Mouse (Mus musculus): ENCODE results near the gene Cd81. TPM values are rescaled to one million over a fixed set of nuclear protein-coding genes. Genes with fewer than 3 reads are reported as not detected.

Cd81 gene
- total and polyA plus RNA-seq, 2 experiments from 2014 or later, result 511 to 542 TPM

DNA sequence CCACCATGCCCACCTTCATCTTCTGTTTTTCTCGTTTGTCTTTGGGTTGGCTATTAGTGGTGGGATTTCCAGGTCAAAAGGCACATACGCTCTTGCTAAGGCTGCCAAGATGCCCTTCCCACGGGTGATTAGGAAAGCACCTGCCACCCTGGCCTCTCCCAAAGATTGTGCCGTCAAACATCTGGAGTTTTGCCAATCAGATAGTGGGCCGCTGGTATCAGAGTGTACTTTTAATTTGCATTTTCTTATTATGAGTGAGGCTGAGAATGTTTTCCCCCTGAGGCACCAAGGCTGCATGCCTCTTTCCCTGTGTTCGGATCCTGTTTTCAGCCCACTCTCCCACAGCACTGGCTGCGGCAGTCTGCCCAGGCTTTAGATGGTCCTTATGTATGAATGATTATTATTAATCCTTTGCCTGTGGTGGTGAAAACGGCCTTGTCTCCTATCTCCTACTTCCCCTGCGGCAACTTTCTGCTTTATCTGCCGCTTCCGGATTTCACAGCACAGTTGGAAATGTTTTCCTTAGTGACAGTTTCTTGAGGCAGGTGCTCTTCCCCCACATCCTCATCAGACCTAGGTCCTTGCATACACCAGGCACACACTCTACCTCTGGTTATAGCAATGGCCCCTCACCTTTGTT, 52.8 kb downstream of the Cd81 start:
- ATAC-seq (ENCODE audit: low FRiP score) (no peak), DNase-seq (ENCODE audit: low spot score) (no peak)
- Histone ChIP-seq H3K36me3 (ENCODE audit: insufficient read depth, low read length) (no peaks in the 10 kb centered on the region), H3K9me3 (ENCODE audit: low read length) (no peaks in the 10 kb centered on the region), H3K4me2 (ENCODE audit: low read depth, low read length, poor library complexity, severe bottlenecking) (no peak overlapping the region), H3K4me3 (ENCODE audit: low read depth, low read length) (no peak overlapping the region), H3K27me3 (ENCODE audit: insufficient read depth, low read length) (peaks cover 37% of the 10 kb centered on the region), H3K4me1 (ENCODE audit: insufficient read depth, low read length) (peaks cover 3% of the 10 kb centered on the region; the same call in 1 of the 2 replicates), H3K27ac (ENCODE audit: low read depth, low read length) (no peak overlapping the region), H3K9ac (replicated peaks; ENCODE audit: low read length, poor library complexity, severe bottlenecking) (no peak overlapping the region)
- no peak for TF ChIP-seq CTCF (IDR thresholded peaks at IDR 0.05)
- 60% methylated on average over 11 of the region's 11 CpGs for WGBS

DNA sequence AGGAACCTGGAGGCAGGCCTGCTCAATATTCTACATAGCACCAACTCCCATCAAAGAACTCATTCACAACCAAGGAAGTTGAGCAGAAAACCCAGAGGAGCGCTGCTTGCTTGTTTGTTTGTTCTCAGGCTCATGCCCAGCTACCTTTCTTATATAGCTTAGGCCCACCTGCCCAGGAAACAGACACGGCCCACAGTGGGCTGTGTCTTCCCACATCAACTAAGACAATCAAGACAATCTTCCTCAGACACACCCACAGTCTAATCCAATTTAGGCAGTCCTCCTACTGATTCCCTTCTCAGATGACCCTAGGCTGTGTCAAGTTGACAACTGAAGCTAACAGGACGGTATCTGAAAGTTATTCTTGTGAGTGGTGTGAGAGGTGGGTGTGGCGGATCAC, 53.5 kb downstream of the Cd81 start, which contains the start of gene Kcnq1:
Kcnq1 (plus strand) TSS at position 301 of the 400 bp plus-strand sequence.
- peak within 1 kb of the TSS; percentile 33 for H3K4me3 ChIP-seq (ENCODE audit: low read depth, low read length)
- WGBS, result 57% methylated on average over 4 of the region's 4 CpGs
- H3K36me3 ChIP-seq (ENCODE audit: insufficient read depth, low read length), result no peaks in the 10 kb centered on the region
- peaks cover 37% of the 10 kb centered on the region for H3K27me3 ChIP-seq (ENCODE audit: insufficient read depth, low read length)
- H3K4me2 ChIP-seq (ENCODE audit: low read depth, low read length, poor library complexity, severe bottlenecking), result peak within 1 kb of the TSS; percentile 63
- TF ChIP-seq CTCF (IDR thresholded peaks at IDR 0.05), result no peak
- DNase-seq (ENCODE audit: low spot score), result no peak
- ATAC-seq (ENCODE audit: low FRiP score), result no peak
- 0 out of 2 replicates have a peak within 1 kb of the TSS, but pooled peaks have one; percentile 8 for H3K9ac ChIP-seq (replicated peaks; ENCODE audit: low read length, poor library complexity, severe bottlenecking)
- no peak within 1 kb of the TSS for H3K27ac ChIP-seq (ENCODE audit: low read depth, low read length)
- peaks cover 3% of the 10 kb centered on the region; the same call in 1 of the 2 replicates for H3K4me1 ChIP-seq (ENCODE audit: insufficient read depth, low read length)
- H3K9me3 ChIP-seq (ENCODE audit: low read length), result no peaks in the 10 kb centered on the region

- no peak for DNase-seq (ENCODE audit: low spot score)
- no peak for ATAC-seq (ENCODE audit: low FRiP score)
Measured at GRCm38 (mm10) chr7:143106672-143107465, 54.3 kb downstream of the Cd81 start.

DNA sequence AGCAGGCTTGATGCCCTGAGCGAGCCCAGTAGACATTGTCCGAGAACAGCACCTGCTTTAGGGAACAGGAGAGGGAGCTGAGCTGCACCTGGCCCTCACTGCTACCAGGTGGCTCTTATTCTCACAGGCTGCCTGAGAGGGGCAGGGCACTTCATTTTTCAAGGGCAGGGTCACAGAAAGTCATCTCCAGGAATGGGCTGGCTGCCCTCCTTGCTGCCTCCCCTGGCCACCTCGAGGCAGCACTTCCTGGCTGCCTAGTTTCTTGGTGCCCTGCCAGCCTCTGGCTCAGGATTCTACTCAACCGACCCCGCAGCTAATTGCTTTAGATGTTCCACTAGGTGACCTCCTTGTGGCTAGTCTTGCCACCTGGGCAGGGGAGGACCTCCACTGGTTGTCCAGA, 55.7 kb downstream of the Cd81 start:
- Histone ChIP-seq H3K27me3 (ENCODE audit: insufficient read depth, low read length) (peaks cover 37% of the 10 kb centered on the region), H3K4me2 (ENCODE audit: low read depth, low read length, poor library complexity, severe bottlenecking) (no peak overlapping the region), H3K27ac (ENCODE audit: low read depth, low read length) (no peak overlapping the region), H3K9me3 (ENCODE audit: low read length) (no peaks in the 10 kb centered on the region), H3K36me3 (ENCODE audit: insufficient read depth, low read length) (no peaks in the 10 kb centered on the region), H3K4me1 (ENCODE audit: insufficient read depth, low read length) (peaks cover 3% of the 10 kb centered on the region; the same call in 1 of the 2 replicates), H3K9ac (replicated peaks; ENCODE audit: low read length, poor library complexity, severe bottlenecking) (no peak overlapping the region), H3K4me3 (ENCODE audit: low read depth, low read length) (no peak overlapping the region)
- DNase-seq (ENCODE audit: low spot score), result peak; percentile 21
- TF ChIP-seq CTCF (IDR thresholded peaks at IDR 0.05), result no peak
- 39% methylated on average over 5 of the region's 5 CpGs for WGBS
- no peak for ATAC-seq (ENCODE audit: low FRiP score)

More at GRCm38 (mm10) chr7:143106672-143107465, 54.3 kb downstream of the Cd81 start:
- Histone ChIP-seq H3K9ac (replicated peaks; ENCODE audit: low read length, poor library complexity, severe bottlenecking) (0 out of 2 replicates have a peak overlapping the region, but pooled peaks have one; percentile 8), H3K27ac (ENCODE audit: low read depth, low read length) (no peak overlapping the region), H3K4me1 (ENCODE audit: insufficient read depth, low read length) (peaks cover 3% of the 10 kb centered on the region; the same call in 1 of the 2 replicates), H3K27me3 (ENCODE audit: insufficient read depth, low read length) (peaks cover 37% of the 10 kb centered on the region), H3K36me3 (ENCODE audit: insufficient read depth, low read length) (no peaks in the 10 kb centered on the region), H3K9me3 (ENCODE audit: low read length) (no peaks in the 10 kb centered on the region), H3K4me2 (ENCODE audit: low read depth, low read length, poor library complexity, severe bottlenecking) (peak overlapping the region; percentile 63), H3K4me3 (ENCODE audit: low read depth, low read length) (peak overlapping the region; percentile 33)
- TF ChIP-seq CTCF (IDR thresholded peaks at IDR 0.05), result no peak
- 9% methylated on average over 43 of the region's 57 CpGs for WGBS

- ATAC-seq (ENCODE audit: low FRiP score) (no peak), DNase-seq (ENCODE audit: low spot score) (no peak)
- H3K9me3 ChIP-seq (ENCODE audit: low read length), result no peaks in the 10 kb centered on the region
- H3K36me3 ChIP-seq (ENCODE audit: insufficient read depth, low read length), result no peaks in the 10 kb centered on the region
- H3K27ac ChIP-seq (ENCODE audit: low read depth, low read length), result no peak overlapping the region
- H3K9ac ChIP-seq (replicated peaks; ENCODE audit: low read length, poor library complexity, severe bottlenecking), result no peak overlapping the region
- peaks cover 3% of the 10 kb centered on the region; the same call in 1 of the 2 replicates for H3K4me1 ChIP-seq (ENCODE audit: insufficient read depth, low read length)
- WGBS, result 24% methylated on average over 3 of the region's 3 CpGs
- no peak overlapping the region for H3K4me2 ChIP-seq (ENCODE audit: low read depth, low read length, poor library complexity, severe bottlenecking)
- H3K4me3 ChIP-seq (ENCODE audit: low read depth, low read length), result no peak overlapping the region
- TF ChIP-seq CTCF (IDR thresholded peaks at IDR 0.05), result no peak
- peaks cover 37% of the 10 kb centered on the region for H3K27me3 ChIP-seq (ENCODE audit: insufficient read depth, low read length)
Measured at GRCm38 (mm10) chr7:143108996-143109660, 56.6 kb downstream of the Cd81 start.

Measured in midbrain, postnatal 0 days (tissue).